Mouse (Mus musculus) hematopoietic stem cell, adult 5-6 weeks (primary cell): ENCODE results near the gene Erp27. TPM values are rescaled to one million over a fixed set of nuclear protein-coding genes. Genes with fewer than 3 reads are reported as not detected.

Experiments used
- ATAC-seq, 2 experiments: fragments of 125-278 bp in 1 of 2; replicated peaks in 1 of 2; 2 replicates each; pipeline ENCODE4 v1.8.0; 2016 to 2017; ENCODE audit warnings: inconsistent platforms in 2 of 2, mild to moderate bottlenecking in 2 of 2, moderate number of reproducible peaks in 2 of 2, low read depth in 1 of 2, moderate TSS enrichment in 1 of 2; ENCODE audit not compliant: low FRiP score in 2 of 2, poor library complexity in 2 of 2, severe bottlenecking in 2 of 2, insufficient read depth in 1 of 2, low TSS enrichment in 1 of 2
- total RNA-seq: library from RNA; stranded (forward); fragments of 172-1452, 232-1000 nt; gene quantifications from 2 replicates; pipeline ENCODE4 v1.2.3, GENCODE M21; 2017

Gene Erp27
- total RNA-seq, 1 experiment from 2014 or later, result not detected

- ATAC-seq, result peak; percentile 47 to 60; a peak in 3 of 4 replicates
Measured at GRCm38 (mm10) chr6:136920320-136921257, 1.4 kb downstream of the Erp27 start.

- no peak for ATAC-seq
Measured at GRCm38 (mm10) chr6:136917885-136918284, 4.1 kb downstream of the Erp27 start.

GRCm38 (mm10) chr6:136915721-136916395 is 6.1 kb downstream of the Erp27 start:
- ATAC-seq, result no peak

- ATAC-seq, result no peak
Measured at GRCm38 (mm10) chr6:136914234-136914633, 7.7 kb downstream of the Erp27 start.

- no peak for ATAC-seq
Measured at GRCm38 (mm10) chr6:136913384-136914126, 8.4 kb downstream of the Erp27 start.

GRCm38 (mm10) chr6:136912751-136913265 is 9.2 kb downstream of the Erp27 start:
- no peak for ATAC-seq

GRCm38 (mm10) chr6:136910247-136910890 is 11.6 kb downstream of the Erp27 start:
- no peak for ATAC-seq

GRCm38 (mm10) chr6:136906937-136907293 is 15.1 kb downstream of the Erp27 start:
- no peak for ATAC-seq

- ATAC-seq, result no peak
Measured at GRCm38 (mm10) chr6:136906283-136906936, 15.6 kb downstream of the Erp27 start.

- no peak for ATAC-seq
Measured at GRCm38 (mm10) chr6:136903885-136904470, 18.0 kb downstream of the Erp27 start.

- no peak for ATAC-seq
Measured at GRCm38 (mm10) chr6:136902527-136902926, 19.5 kb downstream of the Erp27 start.

GRCm38 (mm10) chr6:136901010-136901409 is 21.0 kb downstream of the Erp27 start:
- no peak; a peak in 1 of 4 replicates for ATAC-seq

GRCm38 (mm10) chr6:136900369-136901009 is 21.5 kb downstream of the Erp27 start:
- peak; percentile 60 to 68 for ATAC-seq

GRCm38 (mm10) chr6:136898954-136899353 is 23.0 kb downstream of the Erp27 start:
- ATAC-seq, result 0 out of 4 replicates have a peak, but pooled peaks of 1 of the 2 experiments have one; percentile 34

- no peak for ATAC-seq
Measured at GRCm38 (mm10) chr6:136898222-136898621, 23.8 kb downstream of the Erp27 start.

GRCm38 (mm10) chr6:136897789-136898188 is 24.2 kb downstream of the Erp27 start:
- ATAC-seq, result no peak
